Mouse (Mus musculus) spleen, adult 2 months (tissue): Measurements from ENCODE around the gene Atg4a.

Source experiments
- CTCF ChIP-seq: fragments of 200-500 bp; IDR thresholded peaks from 2 replicates; pipeline ENCODE4 v1.5.1; 2011; ENCODE audit warnings: mild to moderate bottlenecking, inconsistent platforms; ENCODE audit not compliant: insufficient read depth, insufficient read length, insufficient replicate concordance; ENCODE audit errors: extremely low read depth
- POLR2A ChIP-seq: fragments of 200-500 bp; IDR thresholded peaks from 2 replicates; pipeline ENCODE4 v1.6.1; 2011; ENCODE audit warnings: low read depth, low read length, inconsistent platforms

DNA sequence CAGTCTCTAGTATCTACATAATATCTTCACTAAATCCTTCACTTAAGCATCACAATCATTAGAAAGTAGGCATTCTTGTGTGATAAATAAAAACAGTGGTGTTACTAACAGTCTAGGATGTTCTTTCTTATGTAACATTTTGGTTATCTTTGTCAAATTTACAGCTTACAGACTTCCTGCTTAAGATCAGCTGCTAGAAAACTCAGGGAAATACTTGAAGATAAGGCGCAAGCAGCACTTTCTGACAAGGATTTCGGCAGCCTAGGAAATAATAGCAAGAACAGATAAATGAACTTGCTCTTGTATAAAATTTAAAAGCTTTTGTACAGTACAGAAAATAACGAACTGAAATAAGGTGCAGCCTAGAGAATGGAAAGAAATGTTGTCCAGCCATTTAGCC is 23.4 kb upstream of the Atg4a start:
- TF ChIP-seq CTCF = no peak
- TF ChIP-seq POLR2A = no peak
